23 mouse cellular contexts compared by ENCODE assay signal in the genomic region with DNA sequence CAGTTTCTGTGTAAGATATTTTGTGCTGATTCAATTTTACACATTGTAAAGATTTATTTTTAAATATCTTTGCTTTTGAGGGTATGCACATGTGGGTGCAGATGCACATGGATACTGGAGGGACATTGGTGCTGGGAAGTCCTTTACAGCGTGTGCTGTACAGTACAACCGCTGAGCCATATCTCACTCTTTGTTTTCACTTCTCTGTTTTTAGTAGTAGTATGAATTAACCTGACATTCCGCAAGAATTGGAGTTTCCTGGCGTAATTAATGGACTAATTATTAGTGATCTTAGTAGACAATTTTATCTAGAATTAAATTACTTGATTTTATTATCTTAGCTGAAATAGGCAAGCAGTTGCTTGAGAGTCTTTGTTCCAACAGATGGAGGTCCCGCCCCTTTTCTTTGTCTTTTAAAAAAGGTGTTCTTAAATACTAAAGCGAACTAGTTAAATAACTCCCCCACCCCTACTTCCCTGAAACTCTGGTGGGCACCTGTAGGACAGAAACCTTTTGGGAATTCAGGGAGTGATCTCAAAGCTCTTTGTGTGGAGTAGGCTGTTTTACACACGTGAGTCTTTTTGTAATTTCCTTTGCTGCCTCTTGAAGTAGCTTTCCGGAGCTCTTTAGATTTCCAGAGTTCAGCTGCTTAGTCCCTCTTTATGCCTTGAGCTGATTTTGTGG. TPM values are rescaled to one million over a fixed set of nuclear protein-coding genes. Genes with fewer than 3 reads are reported as not detected.
DNase-seq lines count a peak whose midpoint lies in the region; ATAC-seq and TF ChIP-seq lines count a peak whose summit lies in the region.
"Had no signal": no experiment of that assay in that cellular context is flagged by ENCODE, and none has a peak within 500 bp of the region (broad histone marks: within the 10 kb centered on the region; RNA-seq: fewer than 3 reads in every experiment).

No protein-coding gene starts in this region.

- no peak for ATAC-seq in midbrain, embryonic 14.5 days (ENCODE audit: low FRiP score, low TSS enrichment)
- ATAC-seq in intestine, embryonic 16.5 days, result no peak
- ATAC-seq: activated CD4-positive, CD25-positive, alpha-beta regulatory T cell, adult 4 months; forebrain, embryonic 13.5 days; forebrain, embryonic 16.5 days; Patski had no signal

- 53% methylated on average over 8 of the region's 8 CpGs for WGBS in midbrain, embryonic 14.5 days
- WGBS in intestine, embryonic 16.5 days, result 67% methylated on average over 8 of the region's 8 CpGs

- H3K27me3 ChIP-seq in CH12.LX (replicated peaks) (no peaks in the 10 kb centered on the region), E14TG2a.4 (ENCODE audit: insufficient read depth, low read length) (no peaks in the 10 kb centered on the region)
- no peaks in the 10 kb centered on the region for H3K27me3 ChIP-seq in midbrain, embryonic 14.5 days (ENCODE audit: control insufficient read depth, insufficient read depth, low read length)
- H3K27me3 ChIP-seq in intestine, embryonic 16.5 days (replicated peaks; ENCODE audit: control insufficient read depth, insufficient read depth, low read length), result no peaks in the 10 kb centered on the region
- H3K27me3 ChIP-seq: embryonic facial prominence, embryonic 12.5 days; forebrain, embryonic 13.5 days had no signal

- dilution Hi-C loops in CH12.LX (cut with MboI; ENCODE audit: extremely low pct_ligation_motif_present, extremely low pct_unique_long_range_greater_than_20kb, low sequenced_read_pairs), result no loop called here

- no peaks in the 10 kb centered on the region for H3K79me2 ChIP-seq in CH12.LX (replicated peaks; ENCODE audit: control insufficient read depth, extremely low read depth, insufficient read depth, poor library complexity, severe bottlenecking)

- H3K36me3 ChIP-seq in CH12.LX (replicated peaks in 1 of 2; ENCODE audit: control insufficient read depth in 1 of 2, insufficient read depth in 1 of 2, low read length in 1 of 2), result peaks cover 0 to 6% of the 10 kb centered on the region in 2 experiments
- H3K36me3 ChIP-seq in E14TG2a.4 (ENCODE audit: insufficient read depth, low read length), result peaks cover 13% of the 10 kb centered on the region
- H3K36me3 ChIP-seq in midbrain, embryonic 14.5 days (ENCODE audit: control insufficient read depth, insufficient read depth, low read length), result no peaks in the 10 kb centered on the region
- no peaks in the 10 kb centered on the region for H3K36me3 ChIP-seq in intestine, embryonic 16.5 days (ENCODE audit: control insufficient read depth, insufficient read depth, low read length)
- H3K36me3 ChIP-seq: embryonic facial prominence, embryonic 10.5 days; embryonic facial prominence, embryonic 12.5 days had no signal

- H3K4me3 ChIP-seq in CH12.LX (replicated peaks in 1 of 3; ENCODE audit: low read depth in 2 of 3, low read length in 2 of 3, poor library complexity in 1 of 3), result no peak overlapping the region
- H3K4me3 ChIP-seq in E14TG2a.4 (replicated peaks; ENCODE audit: low read length), result peak overlapping the region; percentile 86
- H3K4me3 ChIP-seq in midbrain, embryonic 14.5 days (replicated peaks; ENCODE audit: low read depth, low read length), result no peak overlapping the region
- no peak overlapping the region for H3K4me3 ChIP-seq in intestine, embryonic 16.5 days (ENCODE audit: low read length)
- H3K4me3 ChIP-seq: embryonic facial prominence, embryonic 10.5 days; embryonic facial prominence, embryonic 12.5 days; forebrain, embryonic 13.5 days had no signal

- H3K27ac ChIP-seq in CH12.LX (ENCODE audit: insufficient read depth, low read depth), result no peak overlapping the region
- no peak overlapping the region for H3K27ac ChIP-seq in midbrain, embryonic 14.5 days (replicated peaks; ENCODE audit: low read depth, low read length)
- no peak overlapping the region for H3K27ac ChIP-seq in intestine, embryonic 16.5 days (ENCODE audit: low read length)
- H3K27ac ChIP-seq: embryonic facial prominence, embryonic 10.5 days; embryonic facial prominence, embryonic 12.5 days; forebrain, embryonic 13.5 days had no signal

- DNase-seq in CH12.LX (ENCODE audit: extremely low read depth) (no peak), ES-CJ7 (ENCODE audit: low read depth, low spot score) (peak; percentile 93), R1 (ENCODE audit: low read depth, low spot score) (peak; percentile 94)
- no peak for DNase-seq in midbrain, embryonic 14.5 days
- DNase-seq in kidney, postnatal 10 days, result no peak
- DNase-seq in embryo, embryonic 11 days, result no peak
- DNase-seq: adrenal gland, adult 8-10 months; adrenal gland, postnatal 14 days; adrenal gland, postnatal 36 days; cerebellum, adult 11-12 months; cerebellum, adult 2 months; cerebellum, adult 9-10 months; cerebellum, postnatal 10 days; cerebellum, postnatal 25 days had no signal

- H3K4me2 ChIP-seq in CH12.LX (ENCODE audit: insufficient read depth, low read depth, poor library complexity, severe bottlenecking), result no peak overlapping the region
- no peak overlapping the region for H3K4me2 ChIP-seq in midbrain, embryonic 14.5 days (ENCODE audit: low read length)
- H3K4me2 ChIP-seq in intestine, embryonic 16.5 days (ENCODE audit: low read depth, low read length), result no peak overlapping the region
- H3K4me2 ChIP-seq: embryonic facial prominence, embryonic 12.5 days; forebrain, embryonic 13.5 days had no signal

- peak; percentile 55; the same call in 1 of the 2 replicates for TF ChIP-seq EP300 in CH12.LX (IDR thresholded peaks at IDR 0.05; ENCODE audit: low read length)

- in situ Hi-C loops in CH12.LX (cut with MboI; ENCODE audit: low pct_ligation_motif_present, low pct_unique_long_range_greater_than_20kb, low sequenced_read_pairs), result no loop called here

- H3K4me1 ChIP-seq in CH12.LX (ENCODE audit: control insufficient read depth in 1 of 2, insufficient read depth in 2 of 2) (peaks cover 0 to 14% of the 10 kb centered on the region in 2 experiments; a peak in 1 of 4 replicates), E14TG2a.4 (replicated peaks; ENCODE audit: low read depth, low read length) (peaks cover 3% of the 10 kb centered on the region; the same call in 1 of the 2 replicates)
- no peaks in the 10 kb centered on the region for H3K4me1 ChIP-seq in midbrain, embryonic 14.5 days (ENCODE audit: control insufficient read depth, insufficient read depth, low read length)
- no peaks in the 10 kb centered on the region for H3K4me1 ChIP-seq in intestine, embryonic 16.5 days (ENCODE audit: control insufficient read depth, insufficient read depth, low read length)
- H3K4me1 ChIP-seq: embryonic facial prominence, embryonic 10.5 days; embryonic facial prominence, embryonic 12.5 days; forebrain, embryonic 13.5 days had no signal

- TF ChIP-seq RAD21 in CH12.LX (IDR thresholded peaks at IDR 0.05; ENCODE audit: low read depth, low read length), result no peak

- H3K9ac ChIP-seq in CH12.LX (ENCODE audit: insufficient read depth, low read depth), result no peak overlapping the region
- H3K9ac ChIP-seq in midbrain, embryonic 14.5 days (replicated peaks; ENCODE audit: low read length), result no peak overlapping the region
- H3K9ac ChIP-seq in intestine, embryonic 16.5 days (ENCODE audit: low read depth, low read length), result no peak overlapping the region
- H3K9ac ChIP-seq: embryonic facial prominence, embryonic 12.5 days; forebrain, embryonic 13.5 days had no signal

- TF ChIP-seq CTCF in CH12.LX (conservative IDR thresholded peaks at IDR 0.05 in 1 of 2, IDR thresholded peaks at IDR 0.05 in 1 of 2; ENCODE audit: low read depth in 2 of 2, low read length in 2 of 2) (no peak), E14TG2a.4 (conservative IDR thresholded peaks at IDR 0.05; ENCODE audit: low read length) (no peak)

- no peak for TF ChIP-seq POLR2A in CH12.LX (IDR thresholded peaks at IDR 0.05; ENCODE audit: low read depth, low read length)

- H3K9me3 ChIP-seq in CH12.LX (replicated peaks; ENCODE audit: low read length) (no peaks in the 10 kb centered on the region), E14TG2a.4 (ENCODE audit: low read length) (no peaks in the 10 kb centered on the region)
- no peaks in the 10 kb centered on the region for H3K9me3 ChIP-seq in midbrain, embryonic 14.5 days (ENCODE audit: control insufficient read depth, low read length)
- no peaks in the 10 kb centered on the region for H3K9me3 ChIP-seq in intestine, embryonic 16.5 days (ENCODE audit: control insufficient read depth, low read length)
- H3K9me3 ChIP-seq: embryonic facial prominence, embryonic 10.5 days; embryonic facial prominence, embryonic 12.5 days; forebrain, embryonic 13.5 days; G1E had no signal

TF ChIP-seq in CH12.LX, 34 proteins besides CTCF, POLR2A, EP300 and RAD21:
- TF ChIP-seq NRF1 (IDR thresholded peaks at IDR 0.05; ENCODE audit: low read depth, low read length) (no peak), IRF4 (IDR thresholded peaks at IDR 0.05; ENCODE audit: low read depth, low read length) (peak; percentile 70), BHLHE40 (IDR thresholded peaks at IDR 0.05; ENCODE audit: low read depth, low read length) (0 out of 2 replicates have a peak, but pooled peaks have one; percentile 32)

RNA-seq across cellular contexts. Expression of a gene that starts 17.9 kb away (rescaled TPM):
- 15.4 and 18.3 TPM in 2 replicates for total RNA-seq in CH12.LX (2012; rRNA removed)
- total RNA-seq in CH12.LX (2014; rRNA removed), result 17.0 and 22.4 TPM in 2 replicates
- polyA plus RNA-seq in CH12.LX (2012; ENCODE audit: insufficient read length, low read depth), result 13.8 and 18.6 TPM in 2 replicates
- 11.1 and 11.9 TPM in 2 replicates for polyA plus RNA-seq in midbrain, embryonic 14.5 days (2014; fragmentation: Nextera tagmentation; extraction: Ambion mirVana)
- polyA plus RNA-seq in intestine, embryonic 16.5 days (2015; fragmentation: Nextera tagmentation; extraction: Ambion mirVana), result 10.7 and 11.6 TPM in 2 replicates

Comparison
In these comparisons a context has a peak if more than half of its experiments do, and no peak if none do; other contexts are left out.
1. DNase-seq: peak in ES-CJ7 (single experiment) and R1 (single experiment); none in CH12.LX (single experiment), midbrain, embryonic 14.5 days (single experiment), kidney, postnatal 10 days (single experiment) and embryo, embryonic 11 days (single experiment).